Mouse (Mus musculus) lung, postnatal 0 days (tissue): ENCODE measurements around the gene Apopt1. TPM values are rescaled to one million over a fixed set of nuclear protein-coding genes. Genes with fewer than 3 reads are reported as not detected.

Experiments
- ATAC-seq: fragments of 200-750 bp; cut with Nextera tagmentation; 2 replicates; pipeline ENCODE4 v1.8.0; 2017; ENCODE audit warnings: moderate library complexity
- DNase-seq: peaks from one replicate; pipeline ENCODE4 v3.0.0-alpha.2; 2016; ENCODE audit warnings: low spot score
- H3K27ac ChIP-seq: fragments of 300-500 bp; sonication (generic); 2 replicates; pipeline ENCODE4 v1.5.1; 2014; ENCODE audit warnings: antibody characterized with exemption, mild to moderate bottlenecking, low read length, mixed read lengths
- H3K27me3 ChIP-seq: fragments of 300-500 bp; sonication (generic); replicated peaks from 2 replicates; pipeline ENCODE4 v1.6.1; 2014; ENCODE audit warnings: low read length, mixed read lengths; ENCODE audit not compliant: insufficient read depth
- H3K36me3 ChIP-seq: fragments of 300-500 bp; sonication (generic); 2 replicates; pipeline ENCODE4 v1.6.1; 2014; ENCODE audit warnings: low read length, mixed read lengths; ENCODE audit not compliant: insufficient read depth
- H3K4me1 ChIP-seq: fragments of 300-500 bp; sonication (generic); 2 replicates; pipeline ENCODE4 v1.6.1; 2014; ENCODE audit warnings: antibody characterized with exemption, low read depth, low read length, mixed read lengths; ENCODE audit not compliant: insufficient read depth
- H3K4me2 ChIP-seq: fragments of 300-500 bp; sonication (generic); replicated peaks from 2 replicates; pipeline ENCODE4 v1.6.1; 2014; ENCODE audit warnings: low read depth, mild to moderate bottlenecking, low read length, moderate library complexity, mixed read lengths
- H3K4me3 ChIP-seq: fragments of 300-500 bp; sonication (generic); 2 replicates; pipeline ENCODE4 v1.5.1; 2014; ENCODE audit warnings: low read depth, low read length
- H3K9ac ChIP-seq: fragments of 300-500 bp; sonication (generic); replicated peaks from 2 replicates; pipeline ENCODE4 v1.6.1; 2014; ENCODE audit warnings: low read depth, mild to moderate bottlenecking
- H3K9me3 ChIP-seq: fragments of 300-500 bp; sonication (generic); 2 replicates; pipeline ENCODE4 v1.6.1; 2016; ENCODE audit warnings: low read length, mixed read lengths
- CTCF ChIP-seq: IDR thresholded peaks from 2 replicates; pipeline ENCODE4 v1.5.1; 2016; ENCODE audit warnings: antibody characterized with exemption, mild to moderate bottlenecking
- EP300 ChIP-seq: IDR thresholded peaks from 2 replicates; pipeline ENCODE4 v1.6.1; 2016; ENCODE audit warnings: antibody characterized with exemption, mild to moderate bottlenecking, control low read depth
- WGBS: fragments of 180-500 bp; shearing (Covaris S2); extraction: QIAGEN DNeasy Blood & Tissue Kit; methylation state at CpG from one replicate; pipeline ENCODE4 v1.1.7; 2014; 5-methylcytosine and 5-hydroxymethylcytosine counted together
- polyA plus RNA-seq: library from polyadenylated mRNA; unstranded; fragments of >200 nt; fragmentation: Nextera tagmentation; extraction: Ambion mirVana; gene quantifications from 2 replicates; pipeline ENCODE4 v1.2.1, GENCODE M21; 2015

Gene Apopt1
- polyA plus RNA-seq: 42.3 and 43.1 TPM in 2 replicates

DNA sequence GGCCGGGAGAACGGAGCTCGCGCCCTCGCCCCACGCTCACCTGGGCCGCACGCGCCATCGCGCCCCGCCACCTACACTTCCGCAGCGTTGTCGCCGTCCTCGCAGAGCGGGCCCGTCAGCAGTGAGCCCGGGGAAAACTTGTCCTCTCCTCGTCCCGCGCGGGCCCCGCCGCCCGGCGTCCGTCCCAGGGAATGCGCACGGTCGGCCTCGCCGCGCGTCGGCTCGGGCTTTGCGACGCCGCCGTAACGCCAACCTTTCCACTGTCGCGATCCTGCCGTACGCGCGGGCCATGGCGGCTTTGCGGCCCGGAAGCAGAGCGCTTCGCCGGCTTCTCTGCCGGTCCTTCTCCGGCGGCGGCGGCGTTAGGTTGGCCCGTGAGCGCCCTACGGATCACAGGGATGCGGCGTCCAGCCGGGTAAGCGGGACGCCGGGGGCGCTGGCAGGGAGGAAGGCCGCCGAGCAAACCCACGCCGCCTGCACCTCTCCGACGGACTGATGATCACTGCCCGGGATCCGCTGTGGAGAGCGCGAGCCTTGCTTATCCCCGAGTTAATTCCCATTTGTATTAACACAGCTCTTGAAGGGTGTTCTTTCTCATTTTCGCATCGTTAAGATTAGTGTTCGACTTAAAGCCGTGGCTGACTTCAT, at the start of gene Apopt1, which contains the start of gene Bag5:
Gene Apopt1 (plus strand): TSS at position 258 of the 648 bp plus-strand sequence.
Gene Bag5 (minus strand): TSS at position 254 of the 648 bp plus-strand sequence.
- DNase-seq (peak; percentile 97), ATAC-seq (peak; percentile 97)
- Histone ChIP-seq H3K9ac (peak within 1 kb of the TSS; percentile 96), H3K27me3 (no peaks in the 10 kb centered on the region), H3K9me3 (no peaks in the 10 kb centered on the region), H3K4me2 (peak within 1 kb of the TSS; percentile 88), H3K27ac (peak within 1 kb of the TSS; percentile 90), H3K36me3 (peaks cover 24% of the 10 kb centered on the region; the same call in 1 of the 2 replicates), H3K4me3 (peak within 1 kb of the TSS; percentile 94), H3K4me1 (peaks cover 6% of the 10 kb centered on the region; the same call in 1 of the 2 replicates)
- no peak for TF ChIP-seq EP300
- TF ChIP-seq CTCF: peak; percentile 65
- WGBS: 1% methylated on average over 75 of the region's 86 CpGs

DNA sequence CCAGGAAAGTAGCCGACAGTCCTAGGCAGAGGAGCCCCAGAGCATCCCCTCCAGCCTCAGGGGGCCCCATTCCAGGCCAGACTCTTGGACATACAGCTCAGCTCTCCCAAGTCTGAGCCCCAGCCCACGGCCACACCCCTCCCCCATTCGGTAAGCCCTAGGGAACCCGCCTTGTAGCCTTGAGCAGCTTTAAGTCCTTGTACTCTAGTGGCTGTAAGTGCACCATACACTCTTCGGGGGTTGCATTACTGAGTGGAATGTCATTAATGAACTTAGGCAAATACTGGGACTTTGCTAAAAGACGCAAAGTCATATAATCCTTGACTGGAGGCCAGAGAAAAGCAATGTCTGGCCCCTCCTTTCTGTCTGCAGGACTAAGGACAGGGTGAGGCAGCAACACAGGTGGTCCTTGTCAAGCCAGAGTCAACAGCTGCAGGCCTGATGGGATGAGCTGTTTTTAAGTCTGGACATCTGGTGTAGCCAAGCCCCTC, 48.9 kb upstream of the Apopt1 start:
- no peak overlapping the region for H3K4me3 ChIP-seq
- no peaks in the 10 kb centered on the region for H3K36me3 ChIP-seq
- DNase-seq (peak; percentile 95), ATAC-seq (peak; percentile 90)
- TF ChIP-seq CTCF (peak; percentile 45), EP300 (peak; percentile 85)
- peak overlapping the region; percentile 32 for H3K4me2 ChIP-seq
- H3K4me1 ChIP-seq: peaks cover 13% of the 10 kb centered on the region; the same call in 1 of the 2 replicates
- H3K27me3 ChIP-seq: no peaks in the 10 kb centered on the region
- peak overlapping the region; percentile 89 for H3K27ac ChIP-seq
- H3K9me3 ChIP-seq: no peaks in the 10 kb centered on the region
- 18% methylated on average over 6 of the region's 6 CpGs for WGBS
- H3K9ac ChIP-seq: no peak overlapping the region

DNA sequence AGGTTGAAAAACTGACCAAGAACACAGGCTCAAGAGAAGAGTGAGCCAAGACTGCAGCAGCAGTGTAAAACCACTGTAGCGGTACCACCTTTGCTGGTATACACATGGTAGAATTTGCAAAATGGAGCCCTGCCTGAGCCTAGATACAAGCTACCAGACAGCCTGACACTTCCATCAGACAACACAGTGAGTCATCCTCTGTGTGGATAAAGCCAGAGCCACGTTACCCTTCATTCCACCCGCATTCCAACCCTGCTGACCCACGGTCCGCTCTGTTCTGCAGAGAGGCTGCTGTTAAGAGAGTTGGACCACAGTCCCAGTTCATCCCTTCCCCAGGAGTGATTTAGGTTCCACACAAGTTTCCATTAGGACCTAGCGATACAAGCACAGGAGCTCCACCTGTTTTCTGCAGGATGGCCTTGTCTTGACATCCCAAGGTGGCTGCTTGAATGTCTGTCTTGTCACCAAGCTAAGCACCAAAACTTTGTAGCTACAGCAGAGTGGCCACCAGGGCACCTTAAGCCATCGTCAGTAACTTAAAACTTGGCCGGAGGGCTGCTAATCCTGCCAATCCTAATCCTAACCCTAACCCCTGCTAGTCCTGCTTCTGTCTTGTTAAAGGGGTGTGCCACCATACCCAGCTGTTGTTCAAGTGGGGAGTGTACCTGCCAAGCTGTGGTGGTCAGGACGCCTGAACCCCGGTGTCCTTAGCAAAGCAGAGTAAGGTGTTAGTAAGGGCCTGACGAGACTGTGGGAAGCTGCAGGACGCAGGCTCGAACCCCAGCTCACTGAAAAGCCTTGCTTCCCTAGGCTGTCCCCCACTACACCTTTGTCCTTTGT, 47.8 kb upstream of the Apopt1 start:
- peak overlapping the region; percentile 89 for H3K27ac ChIP-seq
- H3K4me3 ChIP-seq: no peak overlapping the region
- H3K9ac ChIP-seq: no peak overlapping the region
- TF ChIP-seq EP300: no peak
- TF ChIP-seq CTCF: no peak; the same call in 1 of the 2 replicates
- 0 out of 2 replicates have a peak overlapping the region, but pooled peaks have one; percentile 5 for H3K4me2 ChIP-seq
- peak; percentile 73 for DNase-seq
- H3K27me3 ChIP-seq: no peaks in the 10 kb centered on the region
- H3K36me3 ChIP-seq: no peaks in the 10 kb centered on the region
- 71% methylated on average over 13 of the region's 13 CpGs for WGBS
- no peaks in the 10 kb centered on the region for H3K9me3 ChIP-seq
- peaks cover 14% of the 10 kb centered on the region; the same call in 1 of the 2 replicates for H3K4me1 ChIP-seq
- no peak for ATAC-seq

DNA sequence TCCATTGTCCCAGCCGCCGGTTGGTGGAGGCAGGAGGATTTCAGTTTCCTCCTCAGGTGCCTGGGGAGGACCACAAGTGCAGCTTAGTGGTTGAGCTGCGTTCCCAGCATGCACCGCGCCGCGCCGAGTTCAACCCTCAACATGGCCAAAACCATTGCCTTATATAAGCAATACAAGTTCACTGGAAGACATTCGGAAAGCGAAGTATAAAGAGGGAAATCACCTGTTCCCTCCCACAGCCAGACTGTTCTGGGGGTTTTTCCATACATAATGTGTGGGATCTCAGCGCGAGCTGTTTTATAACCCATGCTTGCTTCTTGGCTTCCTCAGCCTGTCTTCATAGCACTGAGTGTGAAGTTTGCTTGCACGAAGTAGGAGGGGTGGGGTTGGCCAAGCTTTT, 46.7 kb upstream of the Apopt1 start:
- no peak overlapping the region for H3K9ac ChIP-seq
- WGBS: 74% methylated on average over 13 of the region's 13 CpGs
- no peaks in the 10 kb centered on the region for H3K27me3 ChIP-seq
- no peak overlapping the region for H3K4me3 ChIP-seq
- no peaks in the 10 kb centered on the region for H3K9me3 ChIP-seq
- H3K4me2 ChIP-seq: no peak overlapping the region
- H3K36me3 ChIP-seq: no peaks in the 10 kb centered on the region
- H3K4me1 ChIP-seq: peaks cover 26% of the 10 kb centered on the region; the same call in 1 of the 2 replicates
- TF ChIP-seq EP300 (no peak), CTCF (no peak)
- ATAC-seq (no peak), DNase-seq (no peak)
- H3K27ac ChIP-seq: no peak overlapping the region

DNA sequence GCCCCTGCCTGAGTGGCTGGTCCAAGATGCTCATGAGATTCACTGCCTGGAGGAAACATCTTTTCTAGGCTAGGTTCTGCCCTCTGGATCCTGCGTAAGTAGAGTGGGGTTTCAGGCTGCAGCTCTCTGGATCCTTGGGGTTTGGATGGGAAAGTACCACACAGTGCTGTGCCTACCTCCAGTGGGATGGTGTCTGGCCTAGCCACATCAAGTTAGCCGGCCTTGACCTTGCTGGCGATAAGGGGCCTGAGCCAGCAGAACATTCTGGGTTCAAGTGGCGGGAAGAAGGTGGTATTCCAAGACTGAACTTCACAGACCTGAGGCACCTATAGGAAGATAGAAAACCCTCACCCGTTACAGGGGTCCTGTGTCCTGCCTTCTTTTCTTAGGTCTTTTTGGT, 45.6 kb upstream of the Apopt1 start:
- TF ChIP-seq CTCF: no peak
- TF ChIP-seq EP300: no peak
- H3K4me2 ChIP-seq: no peak overlapping the region
- peaks cover 6% of the 10 kb centered on the region; the same call in 1 of the 2 replicates for H3K27me3 ChIP-seq
- ATAC-seq: no peak
- no peaks in the 10 kb centered on the region for H3K36me3 ChIP-seq
- H3K9ac ChIP-seq: no peak overlapping the region
- 88% methylated on average over 5 of the region's 5 CpGs for WGBS
- peaks cover 32% of the 10 kb centered on the region; the same call in 1 of the 2 replicates for H3K4me1 ChIP-seq
- H3K9me3 ChIP-seq: no peaks in the 10 kb centered on the region
- no peak overlapping the region for H3K4me3 ChIP-seq
- H3K27ac ChIP-seq: no peak overlapping the region
- DNase-seq: no peak

DNA sequence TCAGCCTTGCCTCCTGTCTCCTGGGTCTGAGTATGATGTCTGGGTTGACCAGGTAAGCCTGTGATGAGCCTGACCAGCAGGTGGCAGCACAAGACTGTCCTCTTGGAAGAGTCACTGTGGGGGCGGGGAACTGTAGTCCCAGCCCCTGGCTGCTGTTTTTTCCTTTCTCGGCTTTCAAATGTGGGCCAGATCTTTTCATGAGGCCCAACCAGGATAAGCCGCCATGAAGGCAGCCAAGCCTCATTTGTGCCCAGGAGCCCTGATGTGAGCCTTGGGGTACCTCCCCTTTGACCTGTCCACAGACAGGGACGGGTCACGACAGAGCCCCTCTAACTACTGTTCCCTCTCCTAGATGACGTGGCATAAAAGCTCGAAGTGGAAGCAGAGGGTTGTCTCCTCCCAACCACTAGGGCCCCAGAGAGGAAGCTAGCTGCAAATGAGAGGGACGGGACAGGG, 44.6 kb upstream of the Apopt1 start:
- Histone ChIP-seq H3K27ac (peak overlapping the region; percentile 86), H3K9ac (no peak overlapping the region), H3K9me3 (no peaks in the 10 kb centered on the region), H3K27me3 (peaks cover 15% of the 10 kb centered on the region; the same call in 1 of the 2 replicates), H3K36me3 (no peaks in the 10 kb centered on the region), H3K4me1 (peaks cover 35% of the 10 kb centered on the region; the same call in 1 of the 2 replicates), H3K4me3 (no peak overlapping the region), H3K4me2 (peak overlapping the region; percentile 39)
- ATAC-seq: peak; percentile 43
- 1% methylated on average over 8 of the region's 8 CpGs for WGBS
- peak; percentile 97 for DNase-seq
- TF ChIP-seq EP300 (no peak), CTCF (peak; percentile 99)
